Comparison of ENCODE assay signal across 8 mouse cellular contexts in genomic region chr19:6497803-6498202, GRCm38 (mm10). TPM values are rescaled to one million over a fixed set of nuclear protein-coding genes. Genes with fewer than 3 reads are reported as not detected.
A peak's percentile ranks its signal among the peaks of the same experiment; 100 is the strongest.
DNase-seq lines count a peak whose midpoint lies in the region; ATAC-seq and TF ChIP-seq lines count a peak whose summit lies in the region.
"Had no signal": no experiment of that assay in that cellular context is flagged by ENCODE, and none has a peak within 500 bp of the region (broad histone marks: within the 10 kb centered on the region; RNA-seq: fewer than 3 reads in every experiment).

No protein-coding gene starts in this region.

- peak; percentile 14; the same call in 1 of the 2 replicates for ATAC-seq in lung, postnatal 0 days
- ATAC-seq in forebrain, embryonic 14.5 days, result peak; percentile 13
- ATAC-seq in neural tube, embryonic 15.5 days (ENCODE audit: low FRiP score), result peak; percentile 10

- peak overlapping the region; percentile 28 for H3K4me3 ChIP-seq in lung, postnatal 0 days (ENCODE audit: low read depth, low read length)
- peak overlapping the region; percentile 75 for H3K4me3 ChIP-seq in forebrain, embryonic 14.5 days (ENCODE audit: low read depth, low read length)
- H3K4me3 ChIP-seq in neural tube, embryonic 15.5 days (replicated peaks), result peak overlapping the region; percentile 81

- H3K27me3 ChIP-seq in lung, postnatal 0 days (replicated peaks; ENCODE audit: insufficient read depth, low read length), result peaks cover 68% of the 10 kb centered on the region
- no peaks in the 10 kb centered on the region for H3K27me3 ChIP-seq in forebrain, embryonic 14.5 days (replicated peaks; ENCODE audit: control insufficient read depth, insufficient read depth, low read length)
- H3K27me3 ChIP-seq in neural tube, embryonic 15.5 days (replicated peaks), result no peaks in the 10 kb centered on the region

- no peak overlapping the region for H3K27ac ChIP-seq in lung, postnatal 0 days (ENCODE audit: low read length)
- peak overlapping the region; percentile 90 for H3K27ac ChIP-seq in forebrain, embryonic 14.5 days (ENCODE audit: low read depth, low read length)
- peak overlapping the region; percentile 98 for H3K27ac ChIP-seq in neural tube, embryonic 15.5 days (replicated peaks)

- no peaks in the 10 kb centered on the region for H3K9me3 ChIP-seq in lung, postnatal 0 days (ENCODE audit: low read length)
- H3K9me3 ChIP-seq in forebrain, embryonic 14.5 days (replicated peaks; ENCODE audit: control insufficient read depth, low read length), result no peaks in the 10 kb centered on the region
- H3K9me3 ChIP-seq in neural tube, embryonic 15.5 days (replicated peaks), result no peaks in the 10 kb centered on the region
- H3K9me3 ChIP-seq: megakaryocyte, embryonic 14.5 days had no signal

- TF ChIP-seq CTCF in lung, postnatal 0 days (IDR thresholded peaks at IDR 0.05), result no peak

- H3K4me2 ChIP-seq in lung, postnatal 0 days (replicated peaks; ENCODE audit: low read depth, low read length), result peak overlapping the region; percentile 57
- H3K4me2 ChIP-seq in forebrain, embryonic 14.5 days (ENCODE audit: low read length), result peak overlapping the region; percentile 95
- H3K4me2 ChIP-seq in neural tube, embryonic 15.5 days, result peak overlapping the region; percentile 62

- DNase-seq in lung, postnatal 0 days (ENCODE audit: low spot score), result no peak
- no peak for DNase-seq in lung, postnatal 25 days (ENCODE audit: low spot score)
- peak; percentile 53 for DNase-seq in forebrain, embryonic 14.5 days (ENCODE audit: low spot score)
- peak; percentile 23 for DNase-seq in kidney, postnatal 14 days
- DNase-seq in urinary bladder, adult 2 months (ENCODE audit: low spot score), result no peak
- no peak for DNase-seq in c-Kit-positive CD71-positive TER-119-positive erythroid progenitor cells, embryonic 14.5 days (ENCODE audit: low spot score)

- H3K4me1 ChIP-seq in lung, postnatal 0 days (ENCODE audit: insufficient read depth, low read depth, low read length), result peaks cover 11% of the 10 kb centered on the region; the same call in 1 of the 2 replicates
- H3K4me1 ChIP-seq in forebrain, embryonic 14.5 days (ENCODE audit: control insufficient read depth, insufficient read depth, low read length), result peaks cover 38% of the 10 kb centered on the region
- peaks cover 69% of the 10 kb centered on the region for H3K4me1 ChIP-seq in neural tube, embryonic 15.5 days

- no peaks in the 10 kb centered on the region for H3K36me3 ChIP-seq in lung, postnatal 0 days (ENCODE audit: insufficient read depth, low read length)
- no peaks in the 10 kb centered on the region for H3K36me3 ChIP-seq in forebrain, embryonic 14.5 days (ENCODE audit: control insufficient read depth, insufficient read depth, low read length)
- H3K36me3 ChIP-seq in neural tube, embryonic 15.5 days, result no peaks in the 10 kb centered on the region

- WGBS in lung, postnatal 0 days, result under 1% methylated on average over 32 of the region's 39 CpGs
- 1% methylated on average over 39 of the region's 39 CpGs for WGBS in forebrain, embryonic 14.5 days
- under 1% methylated on average over 39 of the region's 39 CpGs for WGBS in neural tube, embryonic 15.5 days

- no peak for TF ChIP-seq EP300 in lung, postnatal 0 days (IDR thresholded peaks at IDR 0.05)

- no peak overlapping the region for H3K9ac ChIP-seq in lung, postnatal 0 days (replicated peaks; ENCODE audit: low read depth)
- H3K9ac ChIP-seq in forebrain, embryonic 14.5 days (ENCODE audit: low read length), result peak overlapping the region; percentile 98
- peak overlapping the region; percentile 98 for H3K9ac ChIP-seq in neural tube, embryonic 15.5 days (replicated peaks)

RNA-seq across cellular contexts. Expression of gene Slc22a12, which starts 45.0 kb away (rescaled TPM):
- polyA plus RNA-seq in lung, postnatal 0 days (2015; fragmentation: Nextera tagmentation; extraction: Ambion mirVana), result 0.20 TPM in 1 of 2 replicates, not detected in the other
- not detected in 2 replicates for polyA plus RNA-seq in forebrain, embryonic 14.5 days (2014; fragmentation: Nextera tagmentation; extraction: Ambion mirVana)
- 0.14 TPM in 1 of 2 replicates, not detected in the other for polyA plus RNA-seq in neural tube, embryonic 15.5 days (2015; fragmentation: Nextera tagmentation; extraction: Ambion mirVana)
- polyA plus RNA-seq in urinary bladder, adult 2 months (2012; rRNA removed), result not detected in 2 replicates

Comparison
In these comparisons a context has a peak if more than half of its experiments do, and no peak if none do; other contexts are left out.
1. DNase-seq: peak in forebrain, embryonic 14.5 days (single experiment) and kidney, postnatal 14 days (single experiment); none in lung, postnatal 0 days (single experiment), lung, postnatal 25 days (single experiment), urinary bladder, adult 2 months (single experiment) and c-Kit-positive CD71-positive TER-119-positive erythroid progenitor cells, embryonic 14.5 days (single experiment).
2. H3K4me3 ChIP-seq: peak in every context shown above with its lines; median percentile 81 in neural tube, embryonic 15.5 days; 75 in forebrain, embryonic 14.5 days; 28 in lung, postnatal 0 days.
3. Peak in every context shown above with its lines, with median percentiles within 50 percentile points of each other: ATAC-seq and H3K4me2 ChIP-seq.